In the genomic region with DNA sequence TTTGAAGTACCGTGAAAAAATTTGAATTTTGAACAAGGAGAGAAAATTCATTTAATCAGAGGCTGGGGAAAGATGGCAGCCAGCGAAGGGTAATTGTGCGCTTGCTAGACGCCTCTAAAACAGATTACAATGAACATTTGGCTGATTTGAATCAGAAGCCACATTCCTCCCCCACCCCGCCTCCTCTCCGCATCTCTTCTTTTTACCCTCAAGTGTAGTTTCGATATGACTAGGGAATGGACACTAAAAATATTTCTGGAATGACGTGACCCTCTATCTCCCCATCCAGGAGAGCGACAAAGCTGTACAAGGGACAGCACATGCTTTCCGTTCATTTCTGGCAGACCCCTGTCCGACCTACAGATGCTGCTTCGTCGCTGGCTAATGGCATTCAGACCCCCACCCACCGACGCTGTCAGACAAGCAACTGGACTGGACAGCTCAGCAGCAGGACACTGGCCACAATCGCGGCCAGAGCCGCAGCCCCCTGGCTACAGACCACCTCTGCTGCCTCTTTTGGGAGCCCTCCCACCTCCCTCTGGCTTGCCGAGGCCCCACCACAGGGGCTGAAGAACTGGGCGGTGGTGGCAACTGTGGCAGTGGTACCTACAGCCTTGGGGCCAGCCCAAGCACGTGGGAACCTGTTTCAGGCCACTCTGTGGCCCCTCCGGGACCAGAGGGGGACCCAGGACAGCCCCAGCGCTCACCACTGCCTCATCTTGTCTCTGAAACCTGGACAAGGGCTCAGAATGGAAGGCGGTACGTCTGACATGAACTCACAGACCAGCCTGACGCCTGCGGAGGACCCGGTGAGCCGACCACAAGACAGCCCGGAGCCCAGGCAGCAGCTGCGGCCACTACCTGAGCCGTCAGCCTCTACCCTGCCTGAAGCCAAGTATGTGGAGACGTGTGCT, we compare ENCODE assay signal across 9 mouse cellular contexts. TPM values are rescaled to one million over a fixed set of nuclear protein-coding genes. Genes with fewer than 3 reads are reported as not detected.
DNase-seq lines count a peak whose midpoint lies in the region; ATAC-seq and TF ChIP-seq lines count a peak whose summit lies in the region.
"Had no signal": no experiment of that assay in that cellular context is flagged by ENCODE, and none has a peak within 500 bp of the region (broad histone marks: within the 10 kb centered on the region; RNA-seq: fewer than 3 reads in every experiment).

A gene (plus strand): TSS at position 321 of the 914 bp plus-strand sequence.

- H3K4me2 ChIP-seq in kidney, embryonic 16.5 days (replicated peaks; ENCODE audit: low read depth, low read length) = peak within 1 kb of the TSS; percentile 47
- no peak within 1 kb of the TSS; the same call in 1 of the 2 replicates for H3K4me2 ChIP-seq in limb, embryonic 14.5 days (replicated peaks; ENCODE audit: low read depth, low read length, severe bottlenecking)
- H3K4me2 ChIP-seq in liver, embryonic 12.5 days = no peak within 1 kb of the TSS

- WGBS in kidney, embryonic 16.5 days = 73% methylated on average over 33 of the region's 33 CpGs
- WGBS in heart, embryonic 10.5 days = 56% methylated on average over 33 of the region's 33 CpGs
- WGBS in limb, embryonic 14.5 days = 70% methylated on average over 33 of the region's 33 CpGs
- 68% methylated on average over 33 of the region's 33 CpGs for WGBS in liver, embryonic 12.5 days (ENCODE audit: insufficient replicate concordance)

- H3K27me3 ChIP-seq in kidney, embryonic 16.5 days (ENCODE audit: insufficient read depth, low read length) = no peaks in the 10 kb centered on the region
- H3K27me3 ChIP-seq in heart, embryonic 10.5 days (ENCODE audit: insufficient read depth, poor library complexity, severe bottlenecking) = no peaks in the 10 kb centered on the region
- no peaks in the 10 kb centered on the region for H3K27me3 ChIP-seq in limb, embryonic 14.5 days (ENCODE audit: control insufficient read depth, insufficient read depth, low read length)
- peaks cover 10% of the 10 kb centered on the region; the same call in 1 of the 2 replicates for H3K27me3 ChIP-seq in liver, embryonic 12.5 days (replicated peaks)

- H3K36me3 ChIP-seq in kidney, embryonic 16.5 days (ENCODE audit: insufficient read depth, low read length) = no peaks in the 10 kb centered on the region
- no peaks in the 10 kb centered on the region; the same call in none of the 2 replicates for H3K36me3 ChIP-seq in heart, embryonic 10.5 days
- no peaks in the 10 kb centered on the region for H3K36me3 ChIP-seq in limb, embryonic 14.5 days (ENCODE audit: control insufficient read depth, insufficient read depth, low read length)
- no peaks in the 10 kb centered on the region for H3K36me3 ChIP-seq in liver, embryonic 12.5 days

- H3K9me3 ChIP-seq in kidney, embryonic 16.5 days (ENCODE audit: low read length) = no peaks in the 10 kb centered on the region
- H3K9me3 ChIP-seq in heart, embryonic 10.5 days = no peaks in the 10 kb centered on the region
- H3K9me3 ChIP-seq in limb, embryonic 14.5 days (ENCODE audit: control insufficient read depth, low read length) = no peaks in the 10 kb centered on the region
- H3K9me3 ChIP-seq in liver, embryonic 12.5 days (replicated peaks) = no peaks in the 10 kb centered on the region

- peaks cover 35% of the 10 kb centered on the region for H3K4me1 ChIP-seq in kidney, embryonic 16.5 days (ENCODE audit: insufficient read depth, low read length)
- H3K4me1 ChIP-seq in heart, embryonic 10.5 days = peaks cover 69% of the 10 kb centered on the region
- H3K4me1 ChIP-seq in limb, embryonic 14.5 days (ENCODE audit: control insufficient read depth, insufficient read depth, low read length) = peaks cover 14% of the 10 kb centered on the region
- H3K4me1 ChIP-seq in liver, embryonic 12.5 days = no peaks in the 10 kb centered on the region

- H3K27ac ChIP-seq in kidney, embryonic 16.5 days (ENCODE audit: low read length) = peak within 1 kb of the TSS; percentile 63
- H3K27ac ChIP-seq in heart, embryonic 10.5 days = peak within 1 kb of the TSS; percentile 91
- H3K27ac ChIP-seq in limb, embryonic 14.5 days (replicated peaks; ENCODE audit: low read depth, low read length) = no peak within 1 kb of the TSS
- H3K27ac ChIP-seq in liver, embryonic 12.5 days = no peak within 1 kb of the TSS

- no peak for TF ChIP-seq POLR2A in limb, embryonic 14.5 days (IDR thresholded peaks at IDR 0.05; ENCODE audit: borderline replicate concordance, extremely low read depth, insufficient read depth, insufficient read length)

- H3K9ac ChIP-seq in kidney, embryonic 16.5 days (replicated peaks; ENCODE audit: low read length) = peak within 1 kb of the TSS; percentile 7; the same call in 1 of the 2 replicates
- H3K9ac ChIP-seq in limb, embryonic 14.5 days (ENCODE audit: low read depth, low read length, severe bottlenecking) = no peak within 1 kb of the TSS
- H3K9ac ChIP-seq in liver, embryonic 12.5 days = no peak within 1 kb of the TSS

- DNase-seq in kidney, postnatal 10 days = no peak
- DNase-seq in brain, adult 2 months (ENCODE audit: low read depth, low spot score) = peak; percentile 76
- no peak for DNase-seq in heart, embryonic 10.5 days (ENCODE audit: low spot score)
- peak; percentile 18 for DNase-seq in limb, embryonic 14.5 days (ENCODE audit: low spot score)
- DNase-seq in spleen, postnatal 36 days (ENCODE audit: low spot score in 2 of 2) = no peak
- no peak for DNase-seq in adipocyte (ENCODE audit: low spot score)

- peak within 1 kb of the TSS; percentile 4; the same call in 1 of the 2 replicates for H3K4me3 ChIP-seq in kidney, embryonic 16.5 days (ENCODE audit: low read length)
- peak within 1 kb of the TSS; percentile 44 for H3K4me3 ChIP-seq in heart, embryonic 10.5 days
- no peak within 1 kb of the TSS for H3K4me3 ChIP-seq in limb, embryonic 14.5 days (replicated peaks; ENCODE audit: low read length)
- H3K4me3 ChIP-seq in liver, embryonic 12.5 days = no peak within 1 kb of the TSS
- H3K4me3 ChIP-seq: erythroblast, embryonic 14.5 days had no signal

- ATAC-seq in kidney, embryonic 16.5 days (ENCODE audit: low FRiP score, low TSS enrichment) = peak; percentile 16; the same call in 1 of the 2 replicates
- ATAC-seq in limb, embryonic 14.5 days (ENCODE audit: low FRiP score, low read depth) = no peak
- no peak for ATAC-seq in liver, embryonic 12.5 days

RNA-seq across cellular contexts. Expression of the gene that starts here (rescaled TPM):
- 0.52 and 0.54 TPM in 2 replicates for polyA plus RNA-seq in kidney, embryonic 16.5 days (2015; fragmentation: Nextera tagmentation; extraction: Ambion mirVana)
- polyA plus RNA-seq in heart, embryonic 10.5 days (2016; fragmentation: Nextera tagmentation; extraction: Ambion mirVana) = 3.2 and 6.8 TPM in 2 replicates
- 3.2 TPM in 2 replicates for polyA plus RNA-seq in limb, embryonic 14.5 days (2012; rRNA removed)
- 2.8 and 4.0 TPM in 2 replicates for polyA plus RNA-seq in limb, embryonic 14.5 days (2014; fragmentation: Nextera tagmentation; extraction: Ambion mirVana)
- polyA plus RNA-seq in liver, embryonic 12.5 days (2016; fragmentation: Nextera tagmentation; extraction: Ambion mirVana) = 0.04 TPM in 2 replicates
- polyA plus RNA-seq: erythroblast, embryonic 14.5 days had no signal

Comparison
In these comparisons a context has a peak if more than half of its experiments do, and no peak if none do; other contexts are left out.
1. Peak in ATAC-seq, H3K4me3 ChIP-seq, H3K27ac ChIP-seq, H3K9ac ChIP-seq and H3K4me2 ChIP-seq in kidney, embryonic 16.5 days; RNA of the gene not detected or under 1 TPM.
2. DNase-seq: peak in brain, adult 2 months (single experiment) and limb, embryonic 14.5 days (single experiment); none in kidney, postnatal 10 days (single experiment), heart, embryonic 10.5 days (single experiment), spleen, postnatal 36 days (0 of 2) and adipocyte (single experiment).